Mouse (Mus musculus) c-Kit-positive CD71-positive TER-119-negative erythroid progenitor cells, embryonic 14.5 days (primary cell): Measurements from ENCODE around the gene Mllt10.
A peak's percentile ranks its signal among the peaks of the same experiment; 100 is the strongest.
"Not testable (repeated sequence)": the region's sequence is repeated elsewhere in the genome, so short reads cannot be mapped to it uniquely, and the experiment has no call there.

ENCODE experiments used
- DNase-seq: peaks from one replicate; pipeline ENCODE4 v3.0.0-alpha.2; 2013; ENCODE audit warnings: low read depth

The Mllt10 gene

DNA sequence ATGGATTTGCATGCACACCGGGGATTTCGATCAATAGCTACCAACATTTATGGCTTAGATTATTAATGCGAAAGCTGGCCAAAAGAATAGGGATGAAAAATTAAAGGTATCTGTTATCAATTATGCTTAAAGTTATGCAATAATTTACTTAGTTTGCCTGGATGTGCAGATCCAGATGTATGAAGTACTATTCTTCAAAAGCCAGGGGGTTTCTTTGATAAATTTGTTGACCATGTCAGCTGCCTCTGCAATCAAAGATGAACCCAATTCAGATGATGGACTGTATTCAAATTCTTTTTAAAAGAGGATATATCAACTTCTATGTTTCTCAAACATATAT is 3.2 kb upstream of the Mllt10 start:
- DNase-seq = no peak

- DNase-seq = no peak
These were observed 2.5 kb upstream of the Mllt10 start for GRCm38 (mm10) chr2:18052581-18052980.

GRCm38 (mm10) chr2:18053243-18053950 is 1.6 kb upstream of the Mllt10 start:
- DNase-seq = no peak

- no peak for DNase-seq
These were observed 996 bp upstream of the Mllt10 start for GRCm38 (mm10) chr2:18053951-18054530.

DNA sequence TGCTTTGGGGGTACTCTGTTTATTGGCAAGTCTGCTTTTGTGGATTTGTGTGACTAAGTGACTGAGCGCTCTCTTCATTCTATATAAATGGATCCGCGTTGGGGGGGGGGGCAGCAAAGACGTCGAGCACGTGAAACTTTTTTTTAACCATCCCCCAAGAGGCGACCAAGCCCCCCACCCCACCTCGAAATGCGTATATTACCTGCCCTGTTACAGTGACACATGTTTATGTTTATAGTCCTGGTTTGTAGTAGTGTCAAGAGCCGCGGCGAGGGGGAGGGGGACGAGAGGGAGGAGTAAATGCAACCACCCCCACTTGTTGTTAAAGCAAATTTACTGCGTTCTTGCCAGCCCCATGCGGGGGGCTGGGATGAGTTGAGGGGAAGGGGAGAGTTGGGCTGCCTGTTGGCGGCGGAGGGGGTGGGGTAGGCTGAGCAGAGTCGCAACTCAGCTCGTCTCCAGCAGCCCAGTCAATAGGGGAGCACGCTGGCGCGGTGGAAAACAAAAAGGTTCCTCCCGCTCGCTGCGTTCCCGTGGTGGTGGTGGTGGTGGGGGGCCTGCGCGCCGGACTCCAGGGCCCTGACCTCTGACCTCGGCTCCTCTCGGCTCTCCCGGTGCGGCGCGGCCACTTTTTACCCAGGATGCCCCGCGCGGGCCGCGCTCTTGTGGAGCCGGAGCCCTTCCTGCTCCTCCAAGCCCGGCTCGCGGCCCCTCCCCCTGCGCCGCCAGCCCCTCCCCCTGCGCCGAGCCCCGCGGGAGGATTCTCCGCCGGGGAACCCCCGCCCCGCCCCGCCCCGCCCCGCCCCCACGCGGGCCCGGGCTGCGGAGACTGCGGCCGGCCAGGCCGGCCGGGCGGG is 1.1 kb downstream of the Mllt10 start:
- peak; percentile 79 for DNase-seq

GRCm38 (mm10) chr2:18056786-18057255 is 1.8 kb downstream of the Mllt10 start:
- peak; percentile 88 for DNase-seq

DNA sequence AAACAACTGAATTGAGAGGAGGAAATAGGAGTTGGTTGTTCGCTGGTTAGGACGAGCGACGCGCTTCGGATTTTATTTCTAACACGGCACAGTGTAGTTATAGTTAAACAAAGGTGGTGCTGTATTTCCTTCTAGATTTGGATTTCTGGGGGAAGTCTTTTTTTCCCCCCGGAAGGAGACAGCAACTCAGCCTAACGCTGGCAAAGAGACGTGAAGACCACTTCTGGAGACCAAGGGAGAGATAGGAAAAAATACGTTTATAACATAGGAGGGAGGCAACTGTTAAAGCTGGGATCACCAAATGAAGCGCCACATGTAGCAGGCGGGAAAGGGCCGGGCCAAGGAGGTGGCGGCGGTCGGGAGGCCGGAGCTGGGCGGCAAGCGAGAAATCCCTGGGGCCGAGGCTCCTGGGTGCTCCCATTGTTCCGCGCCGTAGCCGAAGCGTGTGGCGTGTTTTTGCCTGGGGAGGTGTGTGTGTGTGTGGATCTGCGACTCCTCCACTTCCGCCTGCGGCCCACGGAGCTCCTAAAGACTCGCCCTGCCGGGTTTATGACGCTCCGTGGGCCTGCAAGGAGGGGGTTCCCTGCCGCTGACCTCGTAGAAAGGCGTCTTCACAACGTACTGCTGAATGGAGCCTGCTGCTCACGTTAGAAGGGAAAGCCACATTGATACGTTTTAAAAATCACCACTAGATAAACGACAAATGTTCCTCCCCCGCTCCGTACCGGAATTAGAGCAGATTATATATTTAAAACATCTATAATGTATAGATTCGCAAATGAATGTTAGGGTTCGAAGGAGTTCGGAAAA is 2.5 kb downstream of the Mllt10 start:
- DNase-seq = no peak

- DNase-seq = no peak
These were observed 3.2 kb downstream of the Mllt10 start for GRCm38 (mm10) chr2:18058146-18058708.

GRCm38 (mm10) chr2:18059063-18059462 is 4.0 kb downstream of the Mllt10 start:
- no peak for DNase-seq

- DNase-seq = no peak
These were observed 4.9 kb downstream of the Mllt10 start for GRCm38 (mm10) chr2:18059891-18060290.

DNA sequence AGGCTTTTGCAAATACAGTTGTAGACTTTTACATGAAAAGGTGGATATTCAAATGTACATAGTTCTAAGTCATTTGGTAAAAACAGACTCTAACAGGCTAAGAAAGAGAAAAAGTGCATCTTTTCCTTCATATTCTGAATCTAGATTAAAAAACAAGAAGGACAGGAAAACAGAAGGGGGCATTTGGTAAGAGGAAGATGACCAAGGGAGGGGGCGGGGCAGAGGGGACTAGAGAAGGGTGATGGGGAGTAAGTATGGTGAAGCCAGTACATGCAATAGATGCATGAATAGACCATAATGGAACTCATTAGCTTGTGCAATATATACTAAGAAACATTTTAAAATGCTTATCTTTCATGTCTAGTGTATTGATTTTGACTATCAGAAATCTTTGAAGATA is 5.4 kb downstream of the Mllt10 start:
- no peak for DNase-seq

- no peak for DNase-seq
These were observed 8.8 kb downstream of the Mllt10 start for GRCm38 (mm10) chr2:18063763-18064251.

- DNase-seq = peak; percentile 78
These were observed 9.4 kb downstream of the Mllt10 start for GRCm38 (mm10) chr2:18064356-18064858.

DNA sequence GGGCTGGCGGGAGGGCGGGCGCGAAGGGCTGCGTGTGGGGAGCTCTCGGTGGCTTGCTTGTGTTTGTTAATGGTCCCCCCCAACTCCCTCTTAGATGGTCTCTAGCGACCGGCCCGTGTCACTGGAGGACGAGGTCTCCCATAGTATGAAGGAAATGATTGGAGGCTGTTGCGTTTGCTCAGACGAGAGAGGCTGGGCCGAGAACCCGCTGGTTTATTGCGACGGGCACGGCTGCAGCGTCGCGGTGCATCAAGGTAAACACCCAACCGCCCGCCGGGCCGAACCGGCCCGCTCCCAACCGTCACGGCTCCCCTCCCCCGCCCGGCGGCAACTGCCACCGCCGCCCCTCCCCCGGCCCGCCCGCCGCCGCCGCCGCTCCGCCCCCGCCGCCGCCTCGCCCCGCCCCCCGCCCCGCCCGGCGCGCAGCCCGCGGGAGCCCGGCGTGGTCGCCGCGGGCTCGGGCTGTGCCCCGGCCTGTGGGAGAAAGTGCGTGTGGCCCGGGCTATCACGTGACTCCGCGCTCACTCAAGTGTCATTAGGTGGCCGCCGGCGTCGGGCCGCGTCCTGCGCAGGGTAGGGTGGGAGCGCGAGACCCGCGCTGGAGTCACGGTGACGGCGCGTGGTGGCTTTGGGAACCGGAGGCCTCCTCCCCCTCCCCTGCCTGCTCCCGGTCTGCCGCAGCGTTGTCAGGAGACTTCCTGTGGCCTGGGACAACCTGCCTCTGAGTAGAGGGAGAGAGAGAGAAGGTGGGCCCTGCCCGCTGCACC is 10.1 kb downstream of the Mllt10 start:
- no peak for DNase-seq

DNA sequence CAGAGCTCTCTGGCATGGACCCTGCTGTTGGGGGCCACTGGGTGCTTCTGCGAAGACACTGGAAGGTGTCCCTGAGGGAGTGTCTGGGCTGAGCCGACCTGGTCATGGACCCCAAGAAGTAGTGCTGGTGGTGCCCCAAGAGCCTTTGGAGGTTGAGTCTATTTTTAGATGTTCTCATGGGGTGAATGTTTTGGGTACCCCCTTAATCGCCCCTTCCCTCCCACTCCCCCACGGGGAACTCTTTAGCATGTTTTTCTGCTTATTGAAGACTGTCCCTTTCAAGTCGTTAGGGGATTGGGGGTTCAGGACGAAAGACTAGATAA is 10.6 kb downstream of the Mllt10 start:
- no peak for DNase-seq

DNA sequence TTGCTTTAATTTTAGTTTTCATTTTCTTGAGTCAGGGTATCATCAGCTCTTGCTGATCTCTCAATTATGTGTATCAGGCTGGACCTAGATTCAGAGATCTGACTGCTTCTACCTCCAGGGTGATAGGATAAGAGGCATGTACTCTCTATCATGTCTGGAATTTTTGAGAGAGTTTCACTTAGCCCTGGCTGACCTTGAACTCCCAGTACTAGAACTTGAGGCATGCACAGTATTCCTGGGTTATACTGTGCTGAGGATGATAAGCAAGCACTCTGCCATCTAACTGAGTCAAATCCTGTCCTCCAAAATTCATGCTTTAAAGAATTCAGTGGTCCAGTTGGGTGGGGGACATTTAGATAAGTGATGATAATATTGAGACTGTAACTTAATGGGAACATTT is 11.4 kb downstream of the Mllt10 start:
- DNase-seq = no peak

GRCm38 (mm10) chr2:18068071-18068796 is 13.2 kb downstream of the Mllt10 start:
- no peak for DNase-seq

DNA sequence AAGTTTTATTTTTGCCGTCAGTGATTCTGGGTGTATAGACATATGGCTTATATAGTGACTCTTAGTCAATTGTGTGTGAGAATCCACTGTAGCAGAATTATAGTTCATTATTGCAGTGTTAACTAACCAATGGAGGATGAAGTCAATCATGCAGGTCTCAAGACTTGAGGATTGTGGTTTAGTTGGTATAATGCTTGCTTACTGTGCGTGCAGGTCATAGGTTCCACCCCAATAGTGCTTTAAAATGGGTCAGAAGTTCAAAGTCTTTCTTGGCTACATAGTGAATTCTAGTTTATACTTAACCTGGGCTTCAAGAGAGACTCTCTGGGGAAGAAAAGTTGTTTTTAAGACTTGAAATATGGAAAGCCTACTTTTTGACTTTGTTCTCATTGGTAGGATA is 16.9 kb downstream of the Mllt10 start:
- DNase-seq = no peak

- no peak for DNase-seq
These were observed 25.3 kb downstream of the Mllt10 start for GRCm38 (mm10) chr2:18080182-18080860.

GRCm38 (mm10) chr2:18087695-18088094 is 32.7 kb downstream of the Mllt10 start:
- DNase-seq = not testable (repeated sequence)
